Mouse (Mus musculus) kidney, embryonic 15.5 days (tissue): ENCODE data around the gene Tacc3. TPM values are rescaled to one million over a fixed set of nuclear protein-coding genes. Genes with fewer than 3 reads are reported as not detected.

Experiments
- ATAC-seq: fragments of 200-750 bp; cut with Nextera tagmentation; replicated peaks from 2 replicates; pipeline ENCODE4 v1.8.0; 2017; ENCODE audit warnings: moderate TSS enrichment; ENCODE audit not compliant: low FRiP score
- H3K27ac ChIP-seq: fragments of 300-500 bp; sonication (generic); 2 replicates; pipeline ENCODE4 v1.5.1; 2015; ENCODE audit warnings: mild to moderate bottlenecking, inconsistent platforms
- H3K27me3 ChIP-seq: fragments of 300-500 bp; sonication (generic); 2 replicates; pipeline ENCODE4 v1.6.1; 2015; ENCODE audit warnings: inconsistent platforms
- H3K36me3 ChIP-seq: fragments of 300-500 bp; sonication (generic); 2 replicates; pipeline ENCODE4 v1.6.1; 2015; ENCODE audit warnings: inconsistent platforms
- H3K4me1 ChIP-seq: fragments of 300-500 bp; sonication (generic); 2 replicates; pipeline ENCODE4 v1.6.1; 2015; ENCODE audit warnings: inconsistent platforms
- H3K4me2 ChIP-seq: fragments of 300-500 bp; sonication (generic); 2 replicates; pipeline ENCODE4 v1.6.1; 2015; ENCODE audit warnings: moderate library complexity, mild to moderate bottlenecking, inconsistent platforms
- H3K4me3 ChIP-seq: fragments of 300-500 bp; sonication (generic); replicated peaks from 2 replicates; pipeline ENCODE4 v1.5.1; 2015; ENCODE audit warnings: mild to moderate bottlenecking, inconsistent platforms
- H3K9ac ChIP-seq: fragments of 300-500 bp; sonication (generic); 2 replicates; pipeline ENCODE4 v1.6.1; 2015; ENCODE audit warnings: mild to moderate bottlenecking, inconsistent platforms
- H3K9me3 ChIP-seq: fragments of 300-500 bp; sonication (generic); replicated peaks from 2 replicates; pipeline ENCODE4 v1.6.1; 2016; ENCODE audit warnings: inconsistent platforms
- WGBS: fragments of 180-500 bp; shearing (Covaris S2); methylation state at CpG from one replicate; pipeline ENCODE4 v1.1.7; 2015; ENCODE audit warnings: mixed read lengths; 5-methylcytosine and 5-hydroxymethylcytosine counted together
- polyA plus RNA-seq: library from polyadenylated mRNA; unstranded; fragments of >200 nt; fragmentation: Nextera tagmentation; extraction: Ambion mirVana; gene quantifications from 2 replicates; pipeline ENCODE4 v1.2.1, GENCODE M21; 2015

The Tacc3 gene
- polyA plus RNA-seq, 1 experiment from 2014 or later: 195 TPM

GRCm38 (mm10) chr5:33657251-33657786 lies 609 bp upstream of the Tacc3 start:
- peaks cover 51% of the 10 kb centered on the region for H3K4me1 ChIP-seq
- H3K27me3 ChIP-seq: no peaks in the 10 kb centered on the region
- H3K27ac ChIP-seq: peak overlapping the region; percentile 99
- WGBS: under 1% methylated on average over 32 of the region's 32 CpGs
- peaks cover 53% of the 10 kb centered on the region for H3K36me3 ChIP-seq
- peak overlapping the region; percentile 73 for H3K4me2 ChIP-seq
- peak; percentile 41 for ATAC-seq
- H3K9me3 ChIP-seq: no peaks in the 10 kb centered on the region
- H3K4me3 ChIP-seq: peak overlapping the region; percentile 84
- H3K9ac ChIP-seq: peak overlapping the region; percentile 79

GRCm38 (mm10) chr5:33658664-33659050 lies 729 bp downstream of the Tacc3 start:
- H3K4me3 ChIP-seq: peak overlapping the region; percentile 84
- peaks cover 58% of the 10 kb centered on the region for H3K36me3 ChIP-seq
- H3K27me3 ChIP-seq: no peaks in the 10 kb centered on the region
- peak overlapping the region; percentile 99 for H3K27ac ChIP-seq
- 0% methylated on average over 26 of the region's 26 CpGs for WGBS
- H3K9ac ChIP-seq: peak overlapping the region; percentile 83
- ATAC-seq: peak; percentile 3
- H3K4me1 ChIP-seq: peaks cover 42% of the 10 kb centered on the region
- H3K4me2 ChIP-seq: peak overlapping the region; percentile 73
- H3K9me3 ChIP-seq: no peaks in the 10 kb centered on the region

GRCm38 (mm10) chr5:33668223-33668622 lies 10.3 kb downstream of the Tacc3 start:
- no peak overlapping the region for H3K4me2 ChIP-seq
- H3K9me3 ChIP-seq: no peaks in the 10 kb centered on the region
- peaks cover 96% of the 10 kb centered on the region for H3K36me3 ChIP-seq
- H3K4me3 ChIP-seq: no peak overlapping the region
- no peak overlapping the region for H3K27ac ChIP-seq
- H3K9ac ChIP-seq: no peak overlapping the region
- H3K4me1 ChIP-seq: no peaks in the 10 kb centered on the region
- ATAC-seq: no peak
- no peaks in the 10 kb centered on the region for H3K27me3 ChIP-seq

GRCm38 (mm10) chr5:33671659-33672058 lies 13.7 kb downstream of the Tacc3 start:
- no peak for ATAC-seq
- 75% methylated on average over 5 of the region's 5 CpGs for WGBS

GRCm38 (mm10) chr5:33674439-33674838 lies 16.5 kb downstream of the Tacc3 start:
- H3K36me3 ChIP-seq: peaks cover 42% of the 10 kb centered on the region
- WGBS: 80% methylated on average over 3 of the region's 3 CpGs
- no peak overlapping the region for H3K4me3 ChIP-seq
- H3K9ac ChIP-seq: no peak overlapping the region
- H3K27me3 ChIP-seq: no peaks in the 10 kb centered on the region
- H3K27ac ChIP-seq: no peak overlapping the region
- H3K9me3 ChIP-seq: no peaks in the 10 kb centered on the region
- 0 out of 2 replicates have a peak, but pooled peaks cover 4% of the 10 kb centered on the region for H3K4me1 ChIP-seq
- H3K4me2 ChIP-seq: no peak overlapping the region
- no peak for ATAC-seq

More at GRCm38 (mm10) chr5:33671659-33672058, 13.7 kb downstream of the Tacc3 start:
- Histone ChIP-seq H3K36me3 (peaks cover 70% of the 10 kb centered on the region), H3K9me3 (no peaks in the 10 kb centered on the region), H3K9ac (no peak overlapping the region), H3K4me1 (0 out of 2 replicates have a peak, but pooled peaks cover 4% of the 10 kb centered on the region), H3K27me3 (no peaks in the 10 kb centered on the region), H3K27ac (no peak overlapping the region), H3K4me2 (no peak overlapping the region), H3K4me3 (no peak overlapping the region)

GRCm38 (mm10) chr5:33675964-33676363 lies 18.0 kb downstream of the Tacc3 start:
- peak; percentile 54; the same call in 1 of the 2 replicates for ATAC-seq
- WGBS: 0% methylated on average over 1 of the region's 1 CpGs
- peaks cover 27% of the 10 kb centered on the region for H3K36me3 ChIP-seq

GRCm38 (mm10) chr5:33678244-33678643 lies 20.3 kb downstream of the Tacc3 start:
- Histone ChIP-seq H3K9ac (no peak overlapping the region), H3K27ac (no peak overlapping the region), H3K4me2 (no peak overlapping the region), H3K27me3 (no peaks in the 10 kb centered on the region), H3K4me3 (no peak overlapping the region), H3K9me3 (no peaks in the 10 kb centered on the region), H3K4me1 (0 out of 2 replicates have a peak, but pooled peaks cover 4% of the 10 kb centered on the region), H3K36me3 (peaks cover 5% of the 10 kb centered on the region)
- WGBS: 84% methylated on average over 5 of the region's 5 CpGs
- no peak for ATAC-seq

More at GRCm38 (mm10) chr5:33675964-33676363, 18.0 kb downstream of the Tacc3 start:
- H3K9me3 ChIP-seq: no peaks in the 10 kb centered on the region
- H3K4me3 ChIP-seq: no peak overlapping the region
- no peak overlapping the region for H3K27ac ChIP-seq
- 0 out of 2 replicates have a peak, but pooled peaks cover 4% of the 10 kb centered on the region for H3K4me1 ChIP-seq
- no peaks in the 10 kb centered on the region for H3K27me3 ChIP-seq
- no peak overlapping the region for H3K9ac ChIP-seq
- H3K4me2 ChIP-seq: no peak overlapping the region

GRCm38 (mm10) chr5:33681044-33681443 lies 23.1 kb downstream of the Tacc3 start:
- Histone ChIP-seq H3K27me3 (no peaks in the 10 kb centered on the region), H3K27ac (no peak overlapping the region), H3K4me3 (no peak overlapping the region), H3K36me3 (no peaks in the 10 kb centered on the region), H3K4me2 (no peak overlapping the region), H3K9ac (no peak overlapping the region), H3K9me3 (no peaks in the 10 kb centered on the region), H3K4me1 (peaks cover 5% of the 10 kb centered on the region; the same call in 1 of the 2 replicates)
- no peak for ATAC-seq
- 52% methylated on average over 3 of the region's 3 CpGs for WGBS

GRCm38 (mm10) chr5:33681611-33682388 lies 23.9 kb downstream of the Tacc3 start:
- Histone ChIP-seq H3K4me1 (peaks cover 5% of the 10 kb centered on the region; the same call in 1 of the 2 replicates), H3K9me3 (no peaks in the 10 kb centered on the region), H3K36me3 (no peaks in the 10 kb centered on the region), H3K27ac (no peak overlapping the region), H3K27me3 (no peaks in the 10 kb centered on the region), H3K4me2 (no peak overlapping the region), H3K9ac (no peak overlapping the region), H3K4me3 (no peak overlapping the region)
- WGBS: 78% methylated on average over 15 of the region's 15 CpGs
- no peak for ATAC-seq

GRCm38 (mm10) chr5:33682963-33683362 lies 25.0 kb downstream of the Tacc3 start:
- H3K27me3 ChIP-seq: no peaks in the 10 kb centered on the region
- H3K9me3 ChIP-seq: no peaks in the 10 kb centered on the region
- H3K27ac ChIP-seq: no peak overlapping the region
- H3K4me2 ChIP-seq: no peak overlapping the region
- peaks cover 5% of the 10 kb centered on the region; the same call in 1 of the 2 replicates for H3K4me1 ChIP-seq
- no peak overlapping the region for H3K4me3 ChIP-seq
- WGBS: 69% methylated on average over 4 of the region's 4 CpGs
- no peaks in the 10 kb centered on the region for H3K36me3 ChIP-seq
- ATAC-seq: no peak
- no peak overlapping the region for H3K9ac ChIP-seq

- Histone ChIP-seq H3K4me2 (no peak overlapping the region), H3K27ac (no peak overlapping the region)
Observed at GRCm38 (mm10) chr5:33683897-33684652, 26.1 kb downstream of the Tacc3 start.

GRCm38 (mm10) chr5:33684932-33685331 lies 27.0 kb downstream of the Tacc3 start:
- no peak overlapping the region for H3K4me2 ChIP-seq
- H3K36me3 ChIP-seq: no peaks in the 10 kb centered on the region
- no peak overlapping the region for H3K9ac ChIP-seq
- H3K9me3 ChIP-seq: no peaks in the 10 kb centered on the region
- 92% methylated on average over 4 of the region's 4 CpGs for WGBS
- 0 out of 2 replicates have a peak, but pooled peaks cover 2% of the 10 kb centered on the region for H3K27me3 ChIP-seq
- no peak overlapping the region for H3K4me3 ChIP-seq
- no peak overlapping the region for H3K27ac ChIP-seq
- H3K4me1 ChIP-seq: peaks cover 20% of the 10 kb centered on the region
- ATAC-seq: no peak

More at GRCm38 (mm10) chr5:33683897-33684652, 26.1 kb downstream of the Tacc3 start:
- Histone ChIP-seq H3K4me1 (peaks cover 11% of the 10 kb centered on the region), H3K4me3 (no peak overlapping the region), H3K27me3 (0 out of 2 replicates have a peak, but pooled peaks cover 2% of the 10 kb centered on the region), H3K36me3 (no peaks in the 10 kb centered on the region), H3K9me3 (no peaks in the 10 kb centered on the region), H3K9ac (no peak overlapping the region)
- 44% methylated on average over 7 of the region's 7 CpGs for WGBS
- ATAC-seq: no peak
